Mouse (Mus musculus) kidney, adult 2 months (tissue): ENCODE results near the gene Rps6ka4.

ENCODE experiments used
- CTCF ChIP-seq: fragments of 200-500 bp; conservative IDR thresholded peaks from 2 replicates; pipeline ENCODE4 v1.5.1; 2011; ENCODE audit warnings: low read depth, mild to moderate bottlenecking, control low read depth, low read length, moderate library complexity, mixed read lengths; ENCODE audit not compliant: insufficient read depth, insufficient read length
- POLR2A ChIP-seq: fragments of 200-500 bp; IDR thresholded peaks from one replicate; pipeline ENCODE4 v1.6.1; 2011; ENCODE audit warnings: low read depth, low read length, control low read depth

DNA sequence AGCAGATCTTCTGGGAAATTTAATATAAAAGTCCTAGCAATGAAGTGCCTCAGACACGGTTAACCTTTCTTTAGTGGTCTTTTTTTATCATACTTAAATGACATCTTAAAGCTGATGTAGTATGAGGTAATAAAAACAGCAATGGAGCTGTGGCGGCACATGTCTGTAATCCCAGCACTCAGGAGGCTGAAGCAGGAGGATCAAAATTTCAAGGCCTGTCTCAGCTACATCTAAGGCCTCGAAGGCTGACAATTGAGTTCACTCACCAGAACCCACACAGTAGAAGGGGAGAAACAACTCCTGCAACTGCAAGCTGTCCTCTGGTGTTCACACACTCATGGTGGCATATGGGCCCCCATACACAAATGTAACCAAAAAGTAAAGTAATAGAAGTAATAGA lies 19.5 kb upstream of the Rps6ka4 start:
- TF ChIP-seq POLR2A (no peak), CTCF (no peak)
